Mouse (Mus musculus) limb, embryonic 11.5 days (tissue): ENCODE data around the gene Rab22a. TPM values are rescaled to one million over a fixed set of nuclear protein-coding genes. Genes with fewer than 3 reads are reported as not detected.
A peak's percentile ranks its signal among the peaks of the same experiment; 100 is the strongest.

Experiments
- ATAC-seq: fragments of 200-750 bp; cut with Nextera tagmentation; 2 replicates; pipeline ENCODE4 v1.8.0; 2017; ENCODE audit warnings: low read depth; ENCODE audit not compliant: insufficient number of reproducible peaks, low FRiP score, low TSS enrichment
- DNase-seq: peaks from one replicate; pipeline ENCODE4 v3.0.0-alpha.2; 2015; ENCODE audit warnings: low spot score
- H3K27ac ChIP-seq: fragments of 300-500 bp; sonication (generic); replicated peaks from 2 replicates; pipeline ENCODE4 v1.5.1; 2014; ENCODE audit warnings: low read depth, mild to moderate bottlenecking, low read length
- H3K27me3 ChIP-seq: fragments of 300-500 bp; sonication (generic); 2 replicates; pipeline ENCODE4 v1.6.1; 2014; ENCODE audit warnings: mild to moderate bottlenecking, low read length, mixed read lengths; ENCODE audit not compliant: control insufficient read depth, insufficient read depth
- H3K36me3 ChIP-seq: fragments of 300-500 bp; sonication (generic); 2 replicates; pipeline ENCODE4 v1.6.1; 2014; ENCODE audit warnings: mild to moderate bottlenecking, low read length, moderate library complexity, mixed read lengths; ENCODE audit not compliant: control insufficient read depth, insufficient read depth
- H3K4me1 ChIP-seq: fragments of 300-500 bp; sonication (generic); 2 replicates; pipeline ENCODE4 v1.6.1; 2014; ENCODE audit warnings: low read length, mixed read lengths; ENCODE audit not compliant: control insufficient read depth, insufficient read depth
- H3K4me2 ChIP-seq: fragments of 300-500 bp; sonication (generic); 2 replicates; pipeline ENCODE4 v1.6.1; 2014; ENCODE audit warnings: low read depth, mild to moderate bottlenecking, moderate library complexity; ENCODE audit not compliant: severe bottlenecking
- H3K4me3 ChIP-seq: fragments of 300-500 bp; sonication (generic); 2 replicates; pipeline ENCODE4 v1.5.1; 2014; ENCODE audit warnings: low read depth, low read length
- H3K9ac ChIP-seq: fragments of 300-500 bp; sonication (generic); 2 replicates; pipeline ENCODE4 v1.6.1; 2014; ENCODE audit warnings: mild to moderate bottlenecking, low read length
- H3K9me3 ChIP-seq: fragments of 300-500 bp; sonication (generic); 2 replicates; pipeline ENCODE4 v1.6.1; 2016; ENCODE audit warnings: low read length; ENCODE audit not compliant: control insufficient read depth
- WGBS: fragments of 180-500 bp; shearing (Covaris S2); extraction: QIAGEN DNeasy Blood & Tissue Kit; methylation state at CpG from one replicate; pipeline ENCODE4 v1.1.7; 2014; 5-methylcytosine and 5-hydroxymethylcytosine counted together
- polyA plus RNA-seq: library from polyadenylated mRNA; unstranded; fragments of >200 nt; fragmentation: Nextera tagmentation; extraction: Ambion mirVana; gene quantifications from 2 replicates; pipeline ENCODE4 v1.2.1, GENCODE M21; 2014

The Rab22a gene
- polyA plus RNA-seq, 1 experiment from 2014 or later = 31.9 TPM

DNA sequence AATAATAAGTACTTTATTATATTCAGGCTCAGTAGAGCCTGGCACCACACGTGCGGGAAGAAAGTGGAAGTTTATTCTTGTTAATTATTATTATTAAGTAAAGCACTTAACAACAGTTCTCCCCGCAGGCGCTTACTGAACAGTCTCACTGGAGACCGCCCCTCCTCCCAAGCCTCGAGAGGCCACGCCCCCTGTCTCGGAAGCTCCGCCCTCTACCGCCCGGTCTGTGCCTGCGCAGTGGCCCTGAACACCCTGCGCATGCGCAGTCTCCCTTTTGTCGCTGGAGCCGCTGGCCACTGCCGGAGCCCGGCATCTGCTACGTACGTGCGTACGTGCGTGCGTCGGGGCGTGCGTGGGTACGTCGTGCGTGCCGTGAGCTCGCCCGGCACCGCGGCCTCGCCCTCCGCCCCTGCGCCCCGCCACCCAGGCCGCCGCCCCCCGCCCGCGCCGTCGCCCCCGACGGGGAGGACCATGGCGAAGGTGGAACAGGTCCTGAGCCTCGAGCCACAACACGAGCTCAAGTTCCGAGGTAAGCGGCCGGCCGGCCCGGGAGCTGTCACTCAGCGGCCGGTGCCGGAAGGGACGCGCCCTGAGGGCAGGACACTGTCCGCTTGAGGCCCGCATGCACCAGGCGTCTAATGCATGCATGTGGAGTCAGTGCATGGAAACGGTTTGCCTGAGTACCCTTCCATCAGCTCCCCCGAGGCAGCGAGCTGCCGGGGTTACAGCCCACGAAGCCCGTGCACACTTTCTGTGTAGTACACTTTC lies 77.8 kb downstream of the Rab22a start, which contains the start of gene Vapb:
Gene Vapb, plus strand, starts transcription at position 290 of the 768 bp plus-strand sequence.
- 1% methylated on average over 70 of the region's 70 CpGs for WGBS
- H3K27ac ChIP-seq = 0 out of 2 replicates have a peak within 1 kb of the TSS, but pooled peaks have one; percentile 12
- peak within 1 kb of the TSS; percentile 72 for H3K4me2 ChIP-seq
- peaks cover 9% of the 10 kb centered on the region; the same call in 1 of the 2 replicates for H3K4me1 ChIP-seq
- DNase-seq = peak; percentile 100
- peak within 1 kb of the TSS; percentile 87 for H3K4me3 ChIP-seq
- H3K27me3 ChIP-seq = no peaks in the 10 kb centered on the region
- peak; percentile 97 for ATAC-seq
- no peaks in the 10 kb centered on the region for H3K36me3 ChIP-seq
- H3K9me3 ChIP-seq = no peaks in the 10 kb centered on the region
- H3K9ac ChIP-seq = peak within 1 kb of the TSS; percentile 76

DNA sequence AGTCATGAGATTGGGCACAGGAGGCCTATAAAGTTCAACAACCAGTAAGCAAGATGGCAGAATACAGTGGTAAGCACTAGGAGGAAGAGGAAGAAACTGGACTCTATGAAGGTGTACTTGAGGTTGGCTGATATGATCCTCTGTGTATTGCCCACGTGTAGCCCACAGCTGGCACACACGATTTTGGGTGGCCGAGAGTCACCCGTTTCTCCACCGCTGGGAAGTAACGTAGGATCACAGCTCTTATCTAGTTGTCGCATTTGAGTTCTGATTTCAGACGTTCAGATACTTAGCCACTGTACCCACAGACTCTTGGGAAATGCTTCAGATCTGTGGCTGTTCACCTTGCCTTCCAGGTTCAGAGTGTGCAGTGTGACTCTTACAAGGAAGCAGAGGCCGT lies 78.7 kb downstream of the Rab22a start:
- H3K27ac ChIP-seq = no peak overlapping the region
- peak overlapping the region; percentile 72 for H3K4me2 ChIP-seq
- H3K9me3 ChIP-seq = no peaks in the 10 kb centered on the region
- ATAC-seq (no peak), DNase-seq (no peak)
- WGBS = 91% methylated on average over 9 of the region's 9 CpGs
- no peaks in the 10 kb centered on the region for H3K36me3 ChIP-seq
- H3K27me3 ChIP-seq = no peaks in the 10 kb centered on the region
- H3K9ac ChIP-seq = peak overlapping the region; percentile 76
- H3K4me1 ChIP-seq = peaks cover 9% of the 10 kb centered on the region; the same call in 1 of the 2 replicates
- H3K4me3 ChIP-seq = peak overlapping the region; percentile 87

DNA sequence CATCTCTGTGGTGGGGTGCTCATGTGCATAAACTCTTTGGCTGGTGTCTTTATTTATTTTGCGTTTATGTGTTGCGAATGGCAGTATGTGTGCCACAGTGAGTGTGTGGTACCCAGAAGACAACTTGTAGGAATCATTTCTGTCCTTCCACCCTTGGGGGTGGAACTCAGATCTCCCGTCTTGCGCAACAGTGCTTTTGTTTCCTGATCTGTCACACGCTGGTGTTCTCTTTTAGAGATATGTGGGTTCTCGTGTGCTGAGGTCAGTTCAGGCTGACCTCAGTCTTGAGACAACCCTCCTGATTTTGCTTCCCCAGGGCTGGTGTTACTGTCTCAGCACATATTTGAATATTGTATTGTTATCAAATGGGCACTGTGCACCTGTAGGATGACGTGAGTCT lies 79.5 kb downstream of the Rab22a start:
- H3K9me3 ChIP-seq = no peaks in the 10 kb centered on the region
- H3K36me3 ChIP-seq = no peaks in the 10 kb centered on the region
- H3K27me3 ChIP-seq = no peaks in the 10 kb centered on the region
- H3K4me1 ChIP-seq = peaks cover 9% of the 10 kb centered on the region; the same call in 1 of the 2 replicates
- ATAC-seq (no peak), DNase-seq (no peak)
- WGBS = 95% methylated on average over 7 of the region's 7 CpGs
- H3K27ac ChIP-seq = no peak overlapping the region
- H3K9ac ChIP-seq = no peak overlapping the region
- no peak overlapping the region for H3K4me3 ChIP-seq
- H3K4me2 ChIP-seq = no peak overlapping the region

DNA sequence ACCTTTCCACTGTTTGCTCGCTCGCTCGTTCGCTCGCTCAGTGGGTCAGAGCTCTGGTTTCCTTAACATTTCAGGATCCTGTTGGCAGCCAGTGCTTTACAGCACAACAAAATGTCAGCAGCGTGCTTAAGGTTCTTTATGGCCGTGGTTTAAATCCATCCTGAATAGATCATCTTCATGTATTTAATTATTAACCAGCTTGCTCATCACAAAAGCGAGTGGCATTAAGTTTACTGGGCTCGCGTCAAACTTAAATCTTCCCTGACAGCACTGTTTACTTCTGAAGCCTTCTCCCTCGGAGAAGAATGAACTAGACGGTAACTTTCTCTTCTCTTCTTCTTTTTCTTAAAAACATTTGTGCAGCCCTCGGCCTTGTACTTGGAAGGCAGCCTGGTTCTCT lies 82.5 kb downstream of the Rab22a start:
- no peak for DNase-seq
- no peaks in the 10 kb centered on the region for H3K27me3 ChIP-seq
- no peak overlapping the region for H3K9ac ChIP-seq
- H3K27ac ChIP-seq = no peak overlapping the region
- no peak overlapping the region for H3K4me3 ChIP-seq
- 72% methylated on average over 13 of the region's 13 CpGs for WGBS
- no peaks in the 10 kb centered on the region for H3K9me3 ChIP-seq
- no peak for ATAC-seq
- H3K4me2 ChIP-seq = no peak overlapping the region
- H3K36me3 ChIP-seq = no peaks in the 10 kb centered on the region
- H3K4me1 ChIP-seq = peaks cover 9% of the 10 kb centered on the region; the same call in 1 of the 2 replicates

DNA sequence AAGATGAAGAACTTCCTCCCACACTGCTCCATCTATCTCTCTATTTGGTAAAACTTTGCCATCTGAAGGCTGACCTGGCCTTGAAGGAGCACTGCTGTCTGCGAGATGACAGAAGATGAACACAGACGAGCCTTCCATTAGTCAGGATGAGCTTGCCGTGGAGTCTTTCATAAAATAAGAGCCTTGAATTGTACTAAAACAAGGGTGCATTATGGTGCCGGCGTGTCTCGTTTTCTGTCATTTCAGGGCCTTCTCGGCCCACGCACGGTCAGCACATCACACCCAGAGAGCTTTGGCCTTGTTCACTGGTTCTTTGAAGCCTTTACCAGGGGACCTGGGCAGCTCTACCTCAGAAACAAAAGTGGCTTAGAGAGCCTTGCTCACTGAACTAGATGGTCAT lies 83.2 kb downstream of the Rab22a start:
- H3K9ac ChIP-seq = no peak overlapping the region
- H3K27me3 ChIP-seq = no peaks in the 10 kb centered on the region
- WGBS = 88% methylated on average over 9 of the region's 9 CpGs
- peaks cover 9% of the 10 kb centered on the region; the same call in 1 of the 2 replicates for H3K4me1 ChIP-seq
- no peak overlapping the region for H3K27ac ChIP-seq
- no peak overlapping the region for H3K4me2 ChIP-seq
- no peaks in the 10 kb centered on the region for H3K9me3 ChIP-seq
- no peak for DNase-seq
- H3K36me3 ChIP-seq = no peaks in the 10 kb centered on the region
- no peak overlapping the region for H3K4me3 ChIP-seq
- no peak for ATAC-seq

DNA sequence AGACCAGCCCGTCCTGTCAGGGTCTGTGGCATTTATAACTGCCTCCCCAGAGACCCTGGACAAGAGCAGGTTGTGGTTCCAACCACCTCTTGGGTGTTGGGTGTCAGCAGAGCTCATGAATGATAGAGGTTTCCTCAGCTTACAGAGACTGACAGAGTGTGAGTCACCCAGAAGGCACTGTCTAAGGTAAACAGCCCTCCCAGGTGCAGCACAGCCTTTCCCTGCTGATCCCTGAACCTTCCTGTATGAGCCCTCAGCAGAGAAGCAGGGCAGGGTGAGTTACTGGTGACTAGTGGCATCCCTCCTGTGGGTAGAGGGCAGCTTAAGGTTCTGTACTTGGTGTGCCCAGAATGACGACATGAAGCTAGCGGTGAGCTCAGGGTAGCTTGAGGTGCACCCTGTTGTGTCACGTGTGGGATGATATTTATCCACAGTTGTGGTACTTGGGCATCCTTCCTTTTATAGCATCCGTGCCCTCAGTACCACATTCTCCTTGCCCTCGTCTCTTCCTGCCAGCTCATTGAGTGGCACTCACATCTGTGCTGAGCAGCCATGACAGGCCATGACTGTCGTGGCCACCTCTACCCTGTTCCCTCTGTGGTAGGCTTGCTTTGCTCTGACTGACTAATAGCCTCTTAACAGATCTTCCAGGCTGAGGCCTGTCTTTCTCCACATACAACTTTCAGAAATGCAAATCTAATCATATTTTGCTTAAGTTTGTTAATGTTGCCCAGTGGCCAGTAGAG lies 84.7 kb downstream of the Rab22a start:
- Histone ChIP-seq H3K27ac (no peak overlapping the region), H3K4me3 (no peak overlapping the region), H3K4me2 (no peak overlapping the region), H3K4me1 (0 out of 2 replicates have a peak, but pooled peaks cover 2% of the 10 kb centered on the region), H3K36me3 (no peaks in the 10 kb centered on the region), H3K27me3 (no peaks in the 10 kb centered on the region), H3K9me3 (no peaks in the 10 kb centered on the region), H3K9ac (no peak overlapping the region)
- WGBS = 91% methylated on average over 7 of the region's 7 CpGs
- DNase-seq (no peak), ATAC-seq (no peak)

DNA sequence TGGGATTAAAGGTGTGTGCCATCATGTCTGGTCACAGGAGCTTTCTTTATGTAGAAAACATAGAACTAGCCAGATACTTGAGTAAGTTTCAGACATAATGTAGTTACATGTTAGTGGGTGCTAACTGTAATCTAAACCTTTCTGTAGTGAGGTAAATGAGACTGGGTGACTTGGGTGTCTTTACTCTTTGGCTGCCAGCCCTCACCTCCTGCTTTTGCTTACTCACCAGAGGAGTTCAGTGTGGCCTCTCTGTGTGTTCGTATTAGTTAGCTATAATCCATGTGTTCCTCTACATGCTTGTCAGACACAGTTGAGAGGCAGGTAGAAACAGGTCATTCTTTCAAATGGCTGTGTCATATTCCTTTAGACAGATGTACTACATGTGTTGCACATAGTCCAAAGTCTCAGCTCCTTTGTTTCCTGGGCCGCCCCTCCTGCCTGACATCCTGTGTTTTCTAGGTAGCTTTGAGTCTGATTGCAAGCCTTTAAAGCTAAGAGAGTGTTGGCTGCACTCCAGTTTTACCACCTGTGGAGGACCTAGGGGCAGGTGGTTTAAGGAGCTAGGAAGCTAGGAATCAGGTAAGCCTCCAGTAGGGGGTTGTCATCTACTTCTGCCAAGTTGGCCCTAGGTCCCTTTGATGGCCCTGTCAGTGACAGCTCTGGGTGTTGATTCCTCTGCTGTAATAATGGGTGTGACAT lies 89.5 kb downstream of the Rab22a start:
- H3K4me3 ChIP-seq = no peak overlapping the region
- no peaks in the 10 kb centered on the region for H3K27me3 ChIP-seq
- no peaks in the 10 kb centered on the region for H3K4me1 ChIP-seq
- H3K27ac ChIP-seq = no peak overlapping the region
- ATAC-seq = no peak
- no peak overlapping the region for H3K4me2 ChIP-seq
- no peak for DNase-seq
- H3K9ac ChIP-seq = no peak overlapping the region
- WGBS = 95% methylated on average over 2 of the region's 2 CpGs
- no peaks in the 10 kb centered on the region for H3K9me3 ChIP-seq
- H3K36me3 ChIP-seq = no peaks in the 10 kb centered on the region

DNA sequence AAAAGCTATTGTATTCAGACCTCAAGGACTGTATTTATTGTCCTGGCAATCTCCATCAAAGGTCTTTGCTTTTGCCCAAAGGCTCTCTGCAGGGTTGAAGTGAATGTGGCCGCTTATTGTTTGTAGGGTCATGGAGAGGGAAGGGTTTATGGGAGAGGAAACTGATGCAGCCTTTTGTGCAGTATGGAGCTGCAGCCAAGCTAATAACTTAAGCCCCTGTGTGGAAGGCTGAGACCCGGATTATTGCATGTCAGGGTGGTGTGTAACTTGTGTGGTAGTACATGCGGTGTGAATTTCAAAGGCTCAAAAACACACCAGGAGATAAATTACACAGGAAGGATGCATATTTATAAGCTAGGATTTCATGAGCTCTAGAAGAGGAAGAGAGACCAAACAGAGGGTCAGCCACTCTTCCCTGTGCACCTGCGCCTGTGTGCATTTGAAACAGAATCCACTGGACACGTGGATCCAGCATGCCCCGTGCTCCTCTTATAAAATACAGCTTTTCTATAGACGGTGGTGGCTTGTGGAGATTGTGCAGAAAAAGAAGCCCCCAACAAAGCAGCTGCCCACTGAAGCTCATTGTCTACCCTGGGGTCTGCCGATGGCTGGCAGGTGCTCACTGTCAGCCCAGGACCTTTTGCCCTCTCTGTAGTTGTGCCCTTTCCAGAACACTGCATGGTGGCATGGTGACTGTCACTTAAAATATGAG lies 96.0 kb downstream of the Rab22a start:
- H3K4me1 ChIP-seq = no peaks in the 10 kb centered on the region
- H3K27me3 ChIP-seq = no peaks in the 10 kb centered on the region
- ATAC-seq = no peak
- no peak overlapping the region for H3K4me2 ChIP-seq
- DNase-seq = no peak
- H3K9ac ChIP-seq = no peak overlapping the region
- no peaks in the 10 kb centered on the region for H3K9me3 ChIP-seq
- no peak overlapping the region for H3K4me3 ChIP-seq
- WGBS = 81% methylated on average over 8 of the region's 8 CpGs
- H3K27ac ChIP-seq = no peak overlapping the region
- H3K36me3 ChIP-seq = no peaks in the 10 kb centered on the region
